Mouse (Mus musculus): ENCODE measurements at regions not wholly inside any gene's neighbourhood (a gene's known extent, or its start where the extent isn't known, plus 50 kb on each side); places are given as distances from the start of the nearest gene placed in this dataset.

DNA sequence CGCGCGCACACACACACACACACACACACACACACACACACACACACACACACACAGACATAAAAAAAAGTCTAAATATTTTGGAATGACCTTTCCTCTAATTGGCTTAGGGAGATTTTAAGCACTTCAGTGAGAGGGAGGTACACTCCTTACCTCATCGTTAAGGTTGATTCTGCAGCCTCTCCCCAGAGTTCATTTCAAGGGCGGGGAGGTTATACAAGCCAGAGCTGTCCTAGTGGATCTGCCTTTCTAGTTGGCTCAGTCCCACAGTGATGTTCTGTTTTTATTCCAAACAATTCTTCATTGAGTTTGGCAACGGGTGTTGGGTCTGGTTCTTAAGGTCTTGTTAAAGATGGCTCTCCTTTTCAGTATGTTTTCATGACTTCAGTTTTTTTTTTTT, 64.8 kb upstream of the Eif4g2 start:
- ATAC-seq (replicated peaks; ENCODE audit: low FRiP score, low TSS enrichment, poor library complexity, severe bottlenecking) = no peak

DNA sequence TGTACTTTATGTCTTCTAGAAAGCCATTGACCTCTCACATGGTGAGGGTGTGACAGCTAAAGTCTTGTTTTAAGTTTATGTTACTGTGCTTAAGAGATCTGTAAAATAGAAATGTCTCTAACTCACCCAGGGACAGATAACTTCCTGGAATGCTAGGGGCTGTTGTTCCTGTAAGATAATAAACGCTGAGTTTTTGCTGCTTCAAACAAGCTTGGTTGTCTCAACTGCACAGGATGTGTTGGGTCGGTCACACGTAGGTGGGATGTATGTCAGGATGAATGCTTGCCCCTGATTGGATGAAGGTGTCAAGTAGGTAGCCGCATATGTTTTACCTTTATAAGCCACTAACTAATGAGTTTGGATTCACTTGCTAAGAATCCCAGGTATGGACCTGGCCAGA, 63.8 kb upstream of the Eif4g2 start:
- no peak for ATAC-seq (replicated peaks; ENCODE audit: low FRiP score, low TSS enrichment, poor library complexity, severe bottlenecking)

DNA sequence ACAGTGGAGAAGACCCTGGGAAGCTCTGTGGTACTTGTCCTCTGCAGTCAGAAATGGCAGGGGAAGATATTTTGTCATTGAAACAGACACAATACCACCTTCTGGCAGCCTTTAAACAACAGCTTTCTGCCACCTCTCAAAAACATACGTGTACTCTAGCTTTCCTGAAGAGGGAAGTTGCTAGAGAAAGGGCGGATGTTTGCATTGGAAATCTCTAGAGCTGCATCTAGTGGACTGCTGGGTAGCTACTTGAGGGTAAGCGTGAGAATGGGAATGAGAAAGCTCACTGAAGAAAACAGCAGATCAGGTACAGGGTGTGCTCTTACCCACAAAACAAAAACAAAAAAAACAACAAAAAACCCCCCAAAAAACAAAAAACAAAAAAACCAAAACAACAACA, 61.4 kb upstream of the Eif4g2 start:
- no peak for ATAC-seq (replicated peaks; ENCODE audit: low FRiP score, low TSS enrichment, poor library complexity, severe bottlenecking)

DNA sequence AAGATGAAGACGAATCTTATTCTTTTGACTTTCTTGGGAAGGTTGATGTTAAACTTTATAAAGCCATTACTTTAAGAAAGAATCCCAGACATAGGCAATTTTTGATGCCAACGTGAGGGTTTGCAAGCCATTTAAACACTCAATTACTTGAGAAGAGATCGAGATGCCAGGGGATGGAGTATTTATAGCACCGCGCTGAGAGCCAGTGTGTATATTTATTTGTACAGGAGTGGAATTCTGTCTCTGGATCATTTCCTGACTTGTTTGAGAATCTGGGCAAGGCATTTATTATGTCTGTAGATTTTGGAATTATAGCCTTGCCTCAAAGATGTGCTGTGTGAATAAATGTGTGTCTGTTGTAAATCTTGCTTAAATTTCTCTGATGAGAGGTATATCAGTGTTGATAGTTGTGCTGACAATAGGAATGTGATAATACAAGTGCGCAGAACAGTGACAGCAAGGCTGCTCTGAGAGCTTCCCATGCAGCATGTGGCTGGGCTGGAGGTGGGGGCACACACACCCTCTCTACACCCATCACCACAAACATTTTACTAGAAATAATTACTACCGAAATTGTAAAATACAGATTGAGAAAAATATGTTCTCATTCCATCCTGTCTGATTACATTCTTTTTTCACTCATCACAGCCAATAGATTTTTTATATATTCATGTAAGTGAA, 58.6 kb upstream of the Eif4g2 start:
- no peak for ATAC-seq (replicated peaks; ENCODE audit: low FRiP score, low TSS enrichment, poor library complexity, severe bottlenecking)

DNA sequence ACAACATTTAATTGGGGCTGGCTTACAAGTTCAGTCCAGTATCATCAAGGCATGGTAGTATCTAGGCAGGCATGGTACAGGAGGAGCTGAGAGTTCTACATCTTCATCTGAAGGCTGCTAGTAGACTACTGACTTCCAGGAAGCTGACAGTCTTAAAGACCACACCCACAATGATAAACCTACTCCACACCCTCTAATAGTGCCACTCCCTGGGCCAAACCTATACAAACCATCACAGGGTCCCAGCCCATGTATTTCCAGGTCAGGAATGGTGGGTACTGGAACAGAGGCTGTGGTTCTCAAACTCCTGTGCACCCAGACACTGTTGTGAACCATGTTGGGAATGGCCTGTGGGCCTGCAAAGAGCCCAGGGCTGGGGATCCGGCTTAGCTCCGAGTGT, 55.2 kb upstream of the Eif4g2 start:
- peak; percentile 85 for ATAC-seq (replicated peaks; ENCODE audit: low FRiP score, low TSS enrichment, poor library complexity, severe bottlenecking)

DNA sequence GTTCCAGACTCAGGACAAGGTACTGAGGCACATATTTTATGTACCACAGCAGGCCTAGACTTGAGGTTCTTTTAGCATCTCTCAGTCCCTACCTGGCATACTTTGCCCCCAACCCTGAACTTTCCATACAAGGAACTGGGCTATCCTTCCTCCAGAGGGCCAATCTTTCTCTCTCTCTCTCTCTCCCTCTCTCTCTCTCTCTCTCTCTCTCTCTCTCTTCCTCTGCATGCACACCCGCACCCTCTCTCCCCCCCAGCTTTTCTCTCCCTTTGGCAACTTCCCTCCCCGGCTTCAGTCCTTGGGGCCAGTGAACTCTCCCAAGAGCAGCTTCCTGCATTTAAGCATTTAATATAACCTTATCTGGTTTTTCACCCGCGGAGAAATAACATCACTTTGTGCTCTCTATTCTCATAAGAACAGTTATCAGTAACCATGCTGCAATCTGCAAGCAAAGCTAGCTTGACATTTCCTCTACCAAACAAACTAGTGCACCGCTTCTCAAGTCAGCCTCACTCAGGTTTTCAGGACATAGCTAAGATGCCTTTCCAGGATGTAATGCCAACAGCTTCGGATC, 53.3 kb upstream of the Eif4g2 start:
- no peak for ATAC-seq (replicated peaks; ENCODE audit: low FRiP score, low TSS enrichment, poor library complexity, severe bottlenecking)

DNA sequence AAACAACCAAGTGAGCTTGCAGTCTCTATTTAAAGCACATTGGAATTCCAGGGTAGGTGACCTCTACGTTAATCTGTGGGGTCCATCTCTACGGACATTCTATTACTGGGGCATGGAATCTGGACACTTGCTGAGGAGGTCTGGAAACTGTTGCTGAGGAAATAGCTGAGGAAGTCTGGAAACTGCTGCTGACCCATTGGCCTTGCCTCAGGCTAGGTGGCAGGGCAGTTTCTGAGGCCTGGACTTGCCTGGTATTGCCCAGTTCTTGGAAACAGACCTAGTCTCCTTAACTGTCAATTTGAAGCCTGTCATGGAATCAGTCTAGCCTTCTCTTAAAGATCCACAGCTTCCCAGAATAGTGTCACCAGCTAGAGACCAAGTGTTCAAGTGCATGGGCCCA, 51.7 kb upstream of the Eif4g2 start:
- ATAC-seq (replicated peaks; ENCODE audit: low FRiP score, low TSS enrichment, poor library complexity, severe bottlenecking) = no peak

Measured in megakaryocyte-erythroid progenitor cell, adult 5-6 weeks (primary cell).